In genomic region chr16:67518311-67518710, GRCm38 (mm10) we compare ENCODE assay signal across 24 mouse cellular contexts.
DNase-seq lines count a peak whose midpoint lies in the region; ATAC-seq and TF ChIP-seq lines count a peak whose summit lies in the region.
"Had no signal": no experiment of that assay in that cellular context is flagged by ENCODE, and none has a peak within 500 bp of the region (broad histone marks: within the 10 kb centered on the region; RNA-seq: fewer than 3 reads in every experiment).

No protein-coding gene starts in this region.

- H3K36me3 ChIP-seq in forebrain, embryonic 16.5 days (ENCODE audit: control insufficient read depth, insufficient read depth), result no peaks in the 10 kb centered on the region
- H3K36me3 ChIP-seq in forebrain, embryonic 11.5 days (ENCODE audit: control insufficient read depth, insufficient read depth, low read length), result no peaks in the 10 kb centered on the region
- H3K36me3 ChIP-seq: embryonic facial prominence, embryonic 12.5 days; heart, embryonic 12.5 days; heart, embryonic 15.5 days had no signal

- no peaks in the 10 kb centered on the region for H3K27me3 ChIP-seq in forebrain, embryonic 16.5 days (replicated peaks; ENCODE audit: control insufficient read depth, insufficient read depth, low read length)
- no peaks in the 10 kb centered on the region for H3K27me3 ChIP-seq in forebrain, embryonic 11.5 days (ENCODE audit: control insufficient read depth, insufficient read depth, low read length)
- H3K27me3 ChIP-seq: embryonic facial prominence, embryonic 12.5 days; heart, embryonic 12.5 days; heart, embryonic 15.5 days had no signal

- DNase-seq in cerebellum, adult 9-10 months, result peak; percentile 38
- DNase-seq in cerebellum, postnatal 36 days, result no peak
- no peak for DNase-seq in forebrain, embryonic 11.5 days (ENCODE audit: low spot score)
- peak; percentile 37 to 45 for DNase-seq in layer of hippocampus, adult 2 months (ENCODE audit: low spot score in 2 of 2)
- no peak for DNase-seq in layer of hippocampus, postnatal 36 days
- DNase-seq in brain, adult 2 months (ENCODE audit: low read depth, low spot score), result peak; percentile 52
- DNase-seq in heart, postnatal 14 days, result no peak
- DNase-seq: adrenal gland, adult 8-10 months; adrenal gland, postnatal 25 days; cerebellum, adult 11 months; gastrocnemius, postnatal 25 days; heart, adult 18-20 months; heart, postnatal 10 days; heart, postnatal 4 days had no signal

- H3K4me1 ChIP-seq in forebrain, embryonic 16.5 days (replicated peaks; ENCODE audit: control insufficient read depth, insufficient read depth, low read length), result 0 out of 2 replicates have a peak, but pooled peaks cover 2% of the 10 kb centered on the region
- no peaks in the 10 kb centered on the region for H3K4me1 ChIP-seq in forebrain, embryonic 11.5 days (replicated peaks; ENCODE audit: control insufficient read depth, insufficient read depth, low read length)
- H3K4me1 ChIP-seq: embryonic facial prominence, embryonic 12.5 days; heart, embryonic 12.5 days; heart, embryonic 15.5 days had no signal

- peak; percentile 50; the same call in 1 of the 2 replicates for ATAC-seq in forebrain, embryonic 16.5 days
- ATAC-seq in forebrain, embryonic 11.5 days (replicated peaks; ENCODE audit: low FRiP score), result no peak
- ATAC-seq: activated CD4-positive, CD25-positive, alpha-beta regulatory T cell, adult 4 months; hindbrain, postnatal 0 days; inflammation-experienced regulatory T-cells, adult 6 months; intestine, embryonic 16.5 days had no signal

- no peak for TF ChIP-seq CTCF in layer of hippocampus, adult 2 months (conservative IDR thresholded peaks at IDR 0.05)

- H3K4me3 ChIP-seq in forebrain, embryonic 16.5 days (replicated peaks; ENCODE audit: low read length), result no peak overlapping the region
- no peak overlapping the region for H3K4me3 ChIP-seq in forebrain, embryonic 11.5 days (ENCODE audit: low read depth, low read length)
- no peak overlapping the region for H3K4me3 ChIP-seq in layer of hippocampus, adult 2 months
- H3K4me3 ChIP-seq: embryonic facial prominence, embryonic 12.5 days; erythroblast, embryonic 14.5 days; heart, embryonic 12.5 days; heart, embryonic 15.5 days had no signal

- intact Hi-C loops in heart, postnatal 14 days (cut with DNase I), result no loop called here

- no peak overlapping the region for H3K27ac ChIP-seq in forebrain, embryonic 16.5 days (ENCODE audit: low read length)
- no peak overlapping the region for H3K27ac ChIP-seq in forebrain, embryonic 11.5 days (ENCODE audit: low read depth, low read length)
- H3K27ac ChIP-seq in layer of hippocampus, adult 2 months, result no peak overlapping the region
- H3K27ac ChIP-seq: embryonic facial prominence, embryonic 12.5 days; heart, embryonic 15.5 days; hindbrain, embryonic 14.5 days; hindbrain, postnatal 0 days had no signal

- 37% methylated on average over 3 of the region's 3 CpGs for WGBS in forebrain, embryonic 16.5 days
- 80% methylated on average over 3 of the region's 3 CpGs for WGBS in forebrain, embryonic 11.5 days

- no peak overlapping the region for H3K4me2 ChIP-seq in forebrain, embryonic 16.5 days (ENCODE audit: low read length)
- H3K4me2 ChIP-seq in forebrain, embryonic 11.5 days (ENCODE audit: low read depth, low read length, severe bottlenecking), result no peak overlapping the region
- H3K4me2 ChIP-seq: embryonic facial prominence, embryonic 12.5 days; heart, embryonic 12.5 days; heart, embryonic 15.5 days; hindbrain, embryonic 14.5 days had no signal

- no peak overlapping the region for H3K9ac ChIP-seq in forebrain, embryonic 16.5 days (replicated peaks; ENCODE audit: low read depth, low read length)
- H3K9ac ChIP-seq in forebrain, embryonic 11.5 days (ENCODE audit: low read length), result no peak overlapping the region
- H3K9ac ChIP-seq: embryonic facial prominence, embryonic 12.5 days; heart, embryonic 12.5 days; heart, embryonic 15.5 days; hindbrain, embryonic 14.5 days had no signal

- peaks cover 6% of the 10 kb centered on the region for H3K9me3 ChIP-seq in forebrain, embryonic 16.5 days (ENCODE audit: control insufficient read depth, low read length)
- H3K9me3 ChIP-seq in forebrain, embryonic 11.5 days (ENCODE audit: control insufficient read depth, low read length), result no peaks in the 10 kb centered on the region
- H3K9me3 ChIP-seq: heart, embryonic 12.5 days; heart, embryonic 15.5 days had no signal

Comparison
In these comparisons a context has a peak if more than half of its experiments do, and no peak if none do; other contexts are left out.
1. DNase-seq: peak in cerebellum, adult 9-10 months (single experiment), layer of hippocampus, adult 2 months (2 of 2) and brain, adult 2 months (single experiment); none in cerebellum, postnatal 36 days (0 of 2), forebrain, embryonic 11.5 days (single experiment), layer of hippocampus, postnatal 36 days (0 of 2) and heart, postnatal 14 days (0 of 2).